Mouse (Mus musculus) CH12.LX (cell line): ENCODE measurements around the gene Gm3278. TPM values are rescaled to one million over a fixed set of nuclear protein-coding genes. Genes with fewer than 3 reads are reported as not detected.
"Not testable (repeated sequence)": the region's sequence is repeated elsewhere in the genome, so short reads cannot be mapped to it uniquely, and the experiment has no call there.

Experiments used
- DNase-seq: peaks from one replicate; pipeline ENCODE4 v3.0.0-alpha.2; 2013; ENCODE audit errors: extremely low read depth
- H3K27ac ChIP-seq: 2 replicates; pipeline ENCODE4 v1.5.1; 2012; ENCODE audit warnings: low read depth, mild to moderate bottlenecking, control low read depth, moderate library complexity; ENCODE audit not compliant: insufficient read depth
- H3K27me3 ChIP-seq: replicated peaks from 2 replicates; pipeline ENCODE3; 2012; ENCODE audit warnings: inconsistent platforms
- H3K36me3 ChIP-seq, 2 experiments: replicated peaks in 1 of 2; 2 replicates each; pipeline versions ENCODE3 to v1.6.1; 2012; ENCODE audit warnings: inconsistent platforms in 1 of 2, low read length in 1 of 2, mild to moderate bottlenecking in 1 of 2, mixed read lengths in 1 of 2, moderate library complexity in 1 of 2; ENCODE audit not compliant: control insufficient read depth in 1 of 2, insufficient read depth in 1 of 2
- H3K4me1 ChIP-seq, 2 experiments: 2 replicates each; pipeline ENCODE4 v1.6.1; 2012; ENCODE audit warnings: inconsistent platforms in 1 of 2, moderate library complexity in 1 of 2; ENCODE audit not compliant: insufficient read depth in 2 of 2, control insufficient read depth in 1 of 2
- H3K4me2 ChIP-seq: 2 replicates; pipeline ENCODE4 v1.6.1; 2012; ENCODE audit warnings: low read depth, mild to moderate bottlenecking, control low read depth; ENCODE audit not compliant: poor library complexity, insufficient read depth, severe bottlenecking
- H3K4me3 ChIP-seq, 3 experiments: fragments of 150-350 bp in 1 of 3; sonication (generic) in 1 of 3; replicated peaks in 1 of 3; 2 replicates each; pipeline versions ENCODE3 to v1.5.1; 2011 to 2012; ENCODE audit warnings: low read depth in 2 of 3, low read length in 2 of 3, mild to moderate bottlenecking in 2 of 3, moderate library complexity in 2 of 3, control low read depth in 1 of 3, improper control_type of control experiment in 1 of 3, inconsistent platforms in 1 of 3, mixed read lengths in 1 of 3; ENCODE audit not compliant: poor library complexity in 1 of 3
- H3K79me2 ChIP-seq: replicated peaks from 2 replicates; pipeline ENCODE4 v1.6.1; 2012; ENCODE audit warnings: mild to moderate bottlenecking, moderate library complexity; ENCODE audit not compliant: control insufficient read depth, poor library complexity, insufficient read depth, severe bottlenecking; ENCODE audit errors: extremely low read depth
- H3K9ac ChIP-seq: 2 replicates; pipeline ENCODE4 v1.6.1; 2012; ENCODE audit warnings: low read depth, mild to moderate bottlenecking, control low read depth, moderate library complexity; ENCODE audit not compliant: insufficient read depth
- H3K9me3 ChIP-seq: replicated peaks from 2 replicates; pipeline ENCODE3; 2012; ENCODE audit warnings: low read length, inconsistent platforms, mixed read lengths
- dilution Hi-C: fragments of 300-500 bp; cut with MboI; formaldehyde crosslinking; loops from 2 replicates; pipeline ENCODE4 v1.14.3; 2020; ENCODE audit warnings: low sequenced_read_pairs; ENCODE audit not compliant: extremely low pct_unique_long_range_greater_than_20kb, extremely low pct_ligation_motif_present
- in situ Hi-C: fragments of 300-500 bp; cut with MboI; formaldehyde crosslinking; loops from 3 replicates; pipeline ENCODE4 v1.14.3; 2019; ENCODE audit warnings: low sequenced_read_pairs, low pct_ligation_motif_present, low pct_unique_long_range_greater_than_20kb, mixed read lengths
- polyA plus RNA-seq: library from polyadenylated mRNA; unstranded; fragments of >175 nt; gene quantifications from 2 replicates; pipeline ENCODE4 v1.2.1, GENCODE M21; 2012; ENCODE audit warnings: low read depth; ENCODE audit not compliant: insufficient read length
- total RNA-seq, 2 experiments: library from RNA; depleted of rRNA; stranded (reverse); fragments of 300-350 nt in 1 of 2; fragments of >200 nt in 1 of 2; gene quantifications; 2 replicates each; pipeline ENCODE4 v1.2.3; 2012 to 2014

The Gm3278 gene
- total RNA-seq (2012; rRNA removed) (not detected in 2 replicates), total RNA-seq (2014; rRNA removed) (not detected in 2 replicates), polyA plus RNA-seq (not detected in 2 replicates)

- dilution Hi-C loops, H3K36me3 ChIP-seq, H3K79me2 ChIP-seq, H3K27me3 ChIP-seq, H3K4me1 ChIP-seq, H3K4me3 ChIP-seq, H3K9ac ChIP-seq, H3K27ac ChIP-seq, DNase-seq, H3K4me2 ChIP-seq, H3K9me3 ChIP-seq, in situ Hi-C loops: not testable (repeated sequence)
These were observed at the start of gene Gm3278 for GRCm38 (mm10) chr14:4892116-4892515. Gene Gm3278 (plus strand): TSS chr14:4892416.

GRCm38 (mm10) chr14:4855299-4855980 is 36.8 kb upstream of the Gm3278 start, which contains the start of gene Gm3264:
Gene Gm3264 (plus strand): TSS chr14:4855576.
- in situ Hi-C loops, H3K9ac ChIP-seq, H3K27ac ChIP-seq, H3K4me3 ChIP-seq, H3K9me3 ChIP-seq, H3K79me2 ChIP-seq, H3K4me1 ChIP-seq, dilution Hi-C loops, H3K36me3 ChIP-seq, H3K27me3 ChIP-seq, H3K4me2 ChIP-seq, DNase-seq: not testable (repeated sequence)

Other genes starting within 250 kb of the Gm3278 start
- not detected in 2 replicates for gene Gm3239, start 228.2 kb upstream of the Gm3278 start, total RNA-seq (2012; rRNA removed)
- not detected in 2 replicates for gene Gm3239, start 228.2 kb upstream of the Gm3278 start, total RNA-seq (2014; rRNA removed)
- not detected in 2 replicates for gene Gm3239, start 228.2 kb upstream of the Gm3278 start, polyA plus RNA-seq
- gene Gm7876, start 183.2 kb upstream of the Gm3278 start, total RNA-seq (2012; rRNA removed): not detected in 2 replicates
- not detected in 2 replicates for gene Gm7876, start 183.2 kb upstream of the Gm3278 start, total RNA-seq (2014; rRNA removed)
- gene Gm7876, start 183.2 kb upstream of the Gm3278 start, polyA plus RNA-seq: not detected in 2 replicates
- gene Gm3252, start 165.6 kb upstream of the Gm3278 start, total RNA-seq (2012; rRNA removed): not detected in 2 replicates
- gene Gm3252, start 165.6 kb upstream of the Gm3278 start, total RNA-seq (2014; rRNA removed): not detected in 2 replicates
- gene Gm3252, start 165.6 kb upstream of the Gm3278 start, polyA plus RNA-seq: not detected in 2 replicates
- not detected in 2 replicates for gene Gm9602, start 116.1 kb upstream of the Gm3278 start, total RNA-seq (2012; rRNA removed)
- gene Gm9602, start 116.1 kb upstream of the Gm3278 start, total RNA-seq (2014; rRNA removed): not detected in 2 replicates
- gene Gm9602, start 116.1 kb upstream of the Gm3278 start, polyA plus RNA-seq: not detected in 2 replicates
- gene Gm3269, start 54.3 kb upstream of the Gm3278 start, total RNA-seq (2012; rRNA removed): not detected in 2 replicates
- not detected in 2 replicates for gene Gm3269, start 54.3 kb upstream of the Gm3278 start, total RNA-seq (2014; rRNA removed)
- gene Gm3269, start 54.3 kb upstream of the Gm3278 start, polyA plus RNA-seq: not detected in 2 replicates
- not detected in 2 replicates for gene Gm3264, start 36.8 kb upstream of the Gm3278 start, total RNA-seq (2012; rRNA removed)
- not detected in 2 replicates for gene Gm3264, start 36.8 kb upstream of the Gm3278 start, total RNA-seq (2014; rRNA removed)
- not detected in 2 replicates for gene Gm3264, start 36.8 kb upstream of the Gm3278 start, polyA plus RNA-seq
- gene Gm8297, start 91.5 kb downstream of the Gm3278 start, total RNA-seq (2012; rRNA removed): not detected in 2 replicates
- not detected in 2 replicates for gene Gm8297, start 91.5 kb downstream of the Gm3278 start, total RNA-seq (2014; rRNA removed)
- gene Gm8297, start 91.5 kb downstream of the Gm3278 start, polyA plus RNA-seq: not detected in 2 replicates
- gene Gm3298, start 123.5 kb downstream of the Gm3278 start, total RNA-seq (2012; rRNA removed): not detected in 2 replicates
- gene Gm3298, start 123.5 kb downstream of the Gm3278 start, total RNA-seq (2014; rRNA removed): not detected in 2 replicates
- not detected in 2 replicates for gene Gm3298, start 123.5 kb downstream of the Gm3278 start, polyA plus RNA-seq
- not detected in 2 replicates for gene 4930555G01Rik, start 158.2 kb downstream of the Gm3278 start, total RNA-seq (2012; rRNA removed)
- not detected in 2 replicates for gene 4930555G01Rik, start 158.2 kb downstream of the Gm3278 start, total RNA-seq (2014; rRNA removed)
- gene 4930555G01Rik, start 158.2 kb downstream of the Gm3278 start, polyA plus RNA-seq: not detected in 2 replicates
- gene Gm8281, start 178.6 kb downstream of the Gm3278 start, total RNA-seq (2012; rRNA removed): not detected in 2 replicates
- gene Gm8281, start 178.6 kb downstream of the Gm3278 start, total RNA-seq (2014; rRNA removed): not detected in 2 replicates
- not detected in 2 replicates for gene Gm8281, start 178.6 kb downstream of the Gm3278 start, polyA plus RNA-seq
- gene Gm8279, start 239.1 kb downstream of the Gm3278 start, total RNA-seq (2012; rRNA removed): not detected in 2 replicates
- gene Gm8279, start 239.1 kb downstream of the Gm3278 start, total RNA-seq (2014; rRNA removed): not detected in 2 replicates
- not detected in 2 replicates for gene Gm8279, start 239.1 kb downstream of the Gm3278 start, polyA plus RNA-seq